Mouse (Mus musculus): ENCODE measurements around the gene D11Wsu47e. TPM values are rescaled to one million over a fixed set of nuclear protein-coding genes. Genes with fewer than 3 reads are reported as not detected.
A peak's percentile ranks its signal among the peaks of the same experiment; 100 is the strongest.

Gene D11Wsu47e
- polyA plus RNA-seq, 1 experiment = 11.7 TPM

DNA sequence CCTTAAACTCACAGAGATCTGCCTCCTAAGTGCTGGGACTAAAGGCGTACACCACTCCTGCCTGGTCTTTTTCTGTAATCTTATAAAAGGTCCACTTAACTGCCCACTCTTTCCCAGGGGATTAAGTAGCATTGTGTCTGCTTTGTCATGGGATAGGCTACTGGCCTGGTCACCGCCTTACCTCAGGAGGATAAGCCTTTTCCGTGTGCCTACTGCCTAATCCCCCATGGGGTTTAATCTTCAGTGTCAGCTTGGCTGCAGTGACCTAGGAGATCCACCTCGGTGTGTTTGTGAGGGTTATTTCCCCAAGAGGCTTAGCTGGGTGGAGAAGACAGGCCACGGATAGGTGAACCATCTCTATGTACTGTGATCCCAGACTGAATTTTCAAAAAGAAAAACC lies 13.4 kb downstream of the D11Wsu47e start:
- Histone ChIP-seq H3K79me3 (ENCODE audit: low read depth) (no peaks in the 10 kb centered on the region), H3ac (ENCODE audit: control insufficient read depth, insufficient read length, low read depth) (no peak overlapping the region), H3K4me3 (ENCODE audit: insufficient read depth, poor library complexity, severe bottlenecking) (no peak overlapping the region), H3K36me3 (ENCODE audit: control insufficient read depth, insufficient read depth) (peaks cover 13% of the 10 kb centered on the region), H3K79me2 (ENCODE audit: control insufficient read depth, insufficient read depth) (no peaks in the 10 kb centered on the region), H3K27me3 (ENCODE audit: control insufficient read depth, insufficient read depth, insufficient read length) (no peaks in the 10 kb centered on the region)
- no peak for TF ChIP-seq FOSL1 (IDR thresholded peaks at IDR 0.05; ENCODE audit: insufficient read depth, low read length, poor library complexity, severe bottlenecking)
- TF ChIP-seq CTCF (IDR thresholded peaks at IDR 0.05; ENCODE audit: control insufficient read depth, insufficient read depth, insufficient read length) = no peak
- no peak for TF ChIP-seq USF1 (IDR thresholded peaks at IDR 0.05; ENCODE audit: low read depth)
- TF ChIP-seq MYOG (IDR thresholded peaks at IDR 0.05; ENCODE audit: control insufficient read depth, extremely low read depth, insufficient read length) = no peak
- no peak for TF ChIP-seq MYOD1 (IDR thresholded peaks at IDR 0.05; ENCODE audit: control insufficient read depth, insufficient read length, low read depth)
- no peak for TF ChIP-seq MAX (IDR thresholded peaks at IDR 0.05)
- TF ChIP-seq CEBPB (IDR thresholded peaks at IDR 0.05; ENCODE audit: low read depth) = no peak

DNA sequence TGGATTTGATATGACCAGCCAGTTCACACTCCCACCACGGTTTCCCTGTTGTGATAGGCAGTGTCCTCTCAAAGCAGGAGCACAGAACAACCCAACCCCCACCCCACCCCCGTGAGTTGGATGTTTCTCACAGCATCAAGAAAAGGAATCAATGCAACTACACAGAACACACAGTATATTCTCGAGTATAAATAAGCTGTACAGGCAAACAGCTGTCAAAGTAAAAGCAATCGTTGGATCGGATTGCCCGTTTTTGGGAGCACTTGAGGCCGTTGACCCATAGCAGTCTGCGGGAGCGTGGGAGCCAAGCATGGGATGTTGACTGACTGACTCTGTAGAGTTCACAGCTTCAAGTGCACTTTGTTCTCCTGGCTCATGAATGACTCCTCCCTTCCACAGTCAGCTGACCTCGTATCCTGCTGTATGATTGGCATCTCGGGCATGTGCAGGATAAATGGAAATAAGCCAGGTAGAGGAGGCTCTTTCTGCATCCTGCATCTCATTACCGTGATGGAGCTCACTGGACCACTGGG lies 13.9 kb downstream of the D11Wsu47e start:
- Histone ChIP-seq H3K36me3 (ENCODE audit: control insufficient read depth, insufficient read depth) (peaks cover 8% of the 10 kb centered on the region), H3ac (ENCODE audit: control insufficient read depth, insufficient read length, low read depth) (no peak overlapping the region), H3K4me3 (ENCODE audit: insufficient read depth, poor library complexity, severe bottlenecking) (no peak overlapping the region), H3K79me2 (ENCODE audit: control insufficient read depth, insufficient read depth) (no peaks in the 10 kb centered on the region), H3K27me3 (ENCODE audit: control insufficient read depth, insufficient read depth, insufficient read length) (no peaks in the 10 kb centered on the region), H3K79me3 (ENCODE audit: low read depth) (no peaks in the 10 kb centered on the region)
- TF ChIP-seq CEBPB (IDR thresholded peaks at IDR 0.05; ENCODE audit: low read depth) (no peak), MYOD1 (IDR thresholded peaks at IDR 0.05; ENCODE audit: control insufficient read depth, insufficient read length, low read depth) (no peak), MYOG (IDR thresholded peaks at IDR 0.05; ENCODE audit: control insufficient read depth, extremely low read depth, insufficient read length) (no peak), USF1 (IDR thresholded peaks at IDR 0.05; ENCODE audit: low read depth) (no peak), FOSL1 (IDR thresholded peaks at IDR 0.05; ENCODE audit: insufficient read depth, low read length, poor library complexity, severe bottlenecking) (no peak), CTCF (IDR thresholded peaks at IDR 0.05; ENCODE audit: control insufficient read depth, insufficient read depth, insufficient read length) (no peak), MAX (IDR thresholded peaks at IDR 0.05) (no peak)

DNA sequence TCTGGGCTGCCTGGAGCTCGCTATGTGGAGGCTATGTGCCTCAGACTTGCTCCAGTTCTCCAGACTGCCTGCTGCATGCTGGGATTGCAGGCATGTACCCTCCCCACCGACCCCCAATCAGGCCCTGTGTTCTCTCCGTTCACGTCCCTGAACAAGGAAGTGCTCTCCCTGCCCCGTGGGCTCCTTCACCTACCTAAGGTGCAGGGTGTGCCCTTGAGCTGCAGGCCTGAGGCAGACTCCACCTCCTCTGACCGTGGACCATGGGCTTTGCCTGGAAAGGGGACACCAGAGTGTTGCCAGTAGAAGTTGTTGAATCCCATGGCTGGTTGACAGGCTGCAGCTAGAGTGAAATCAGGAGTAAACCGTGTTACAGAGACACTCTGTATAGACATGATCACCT lies 15.4 kb downstream of the D11Wsu47e start:
- no peaks in the 10 kb centered on the region for H3K79me2 ChIP-seq (ENCODE audit: control insufficient read depth, insufficient read depth)
- TF ChIP-seq CTCF (IDR thresholded peaks at IDR 0.05; ENCODE audit: control insufficient read depth, insufficient read depth, insufficient read length) = no peak
- no peak for TF ChIP-seq MYOG (IDR thresholded peaks at IDR 0.05; ENCODE audit: control insufficient read depth, extremely low read depth, insufficient read length)
- no peak for TF ChIP-seq FOSL1 (IDR thresholded peaks at IDR 0.05; ENCODE audit: insufficient read depth, low read length, poor library complexity, severe bottlenecking)
- TF ChIP-seq MAX (IDR thresholded peaks at IDR 0.05) = no peak
- TF ChIP-seq MYOD1 (IDR thresholded peaks at IDR 0.05; ENCODE audit: control insufficient read depth, insufficient read length, low read depth) = no peak
- TF ChIP-seq USF1 (IDR thresholded peaks at IDR 0.05; ENCODE audit: low read depth) = no peak
- TF ChIP-seq CEBPB (IDR thresholded peaks at IDR 0.05; ENCODE audit: low read depth) = no peak
- no peak overlapping the region for H3K4me3 ChIP-seq (ENCODE audit: insufficient read depth, poor library complexity, severe bottlenecking)
- no peaks in the 10 kb centered on the region for H3K27me3 ChIP-seq (ENCODE audit: control insufficient read depth, insufficient read depth, insufficient read length)
- H3K36me3 ChIP-seq (ENCODE audit: control insufficient read depth, insufficient read depth) = peaks cover 4% of the 10 kb centered on the region
- no peaks in the 10 kb centered on the region for H3K79me3 ChIP-seq (ENCODE audit: low read depth)
- H3ac ChIP-seq (ENCODE audit: control insufficient read depth, insufficient read length, low read depth) = no peak overlapping the region

DNA sequence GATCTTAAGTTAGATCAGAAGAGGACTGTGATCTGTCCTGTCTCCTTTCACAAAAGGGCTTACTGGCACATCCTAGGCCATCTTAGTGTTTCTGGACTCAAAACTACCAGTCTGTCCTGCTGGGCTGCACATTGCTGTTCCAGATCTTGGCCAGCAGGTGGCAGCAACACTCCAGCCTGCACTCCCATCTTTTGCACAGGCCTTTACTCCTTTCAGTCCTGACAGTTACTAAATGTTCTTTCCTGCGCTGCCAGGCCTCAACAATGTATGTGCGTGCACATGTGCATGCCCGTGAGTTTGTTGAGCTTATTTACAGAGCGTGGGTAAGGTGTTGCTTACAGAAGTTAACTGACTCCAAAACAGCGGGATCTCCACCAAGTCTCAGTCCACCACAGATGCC lies 19.5 kb downstream of the D11Wsu47e start:
- Histone ChIP-seq H3K36me3 (ENCODE audit: control insufficient read depth, insufficient read depth) (no peaks in the 10 kb centered on the region), H3ac (ENCODE audit: control insufficient read depth, insufficient read length, low read depth) (no peak overlapping the region), H3K79me3 (ENCODE audit: low read depth) (no peaks in the 10 kb centered on the region), H3K79me2 (ENCODE audit: control insufficient read depth, insufficient read depth) (no peaks in the 10 kb centered on the region), H3K27me3 (ENCODE audit: control insufficient read depth, insufficient read depth, insufficient read length) (no peaks in the 10 kb centered on the region), H3K4me3 (ENCODE audit: insufficient read depth, poor library complexity, severe bottlenecking) (no peak overlapping the region)
- TF ChIP-seq CTCF (IDR thresholded peaks at IDR 0.05; ENCODE audit: control insufficient read depth, insufficient read depth, insufficient read length) (peak; percentile 97), USF1 (IDR thresholded peaks at IDR 0.05; ENCODE audit: low read depth) (no peak)

DNA sequence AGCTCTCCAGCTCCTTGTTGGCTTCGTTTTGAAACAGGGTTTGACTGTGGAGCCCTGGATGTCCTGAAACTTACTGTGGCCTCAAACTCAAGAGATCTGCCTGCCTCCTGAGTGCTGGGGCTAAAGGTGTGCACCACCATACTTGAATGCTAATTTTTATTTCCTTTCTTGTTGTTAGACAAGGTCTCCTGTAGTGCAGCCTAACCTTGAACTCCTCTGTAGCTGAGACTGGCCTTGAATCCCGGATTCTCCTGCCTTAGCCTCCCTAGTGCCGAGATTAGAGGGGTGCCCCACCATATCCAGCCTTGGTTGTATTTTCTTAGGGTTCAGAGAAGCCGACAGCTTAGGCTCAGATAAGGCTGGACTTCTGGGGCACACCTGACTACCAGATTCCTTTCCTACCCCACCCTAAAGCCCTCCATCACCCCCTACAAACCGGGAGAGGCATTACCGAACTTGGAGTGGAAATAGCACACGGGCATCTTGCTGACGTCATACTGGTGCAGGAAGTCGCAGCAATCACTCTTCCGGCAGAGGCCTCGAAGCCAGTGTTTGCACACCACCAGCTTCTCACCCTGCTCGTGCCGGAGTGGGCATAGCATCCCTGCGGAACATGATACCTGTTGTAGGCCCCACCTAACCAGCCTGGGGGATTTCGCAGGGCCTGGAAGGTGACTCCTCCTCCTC lies 21.9 kb downstream of the D11Wsu47e start:
- H3K79me3 ChIP-seq (ENCODE audit: low read depth) = no peaks in the 10 kb centered on the region
- no peaks in the 10 kb centered on the region for H3K79me2 ChIP-seq (ENCODE audit: control insufficient read depth, insufficient read depth)
- H3K36me3 ChIP-seq (ENCODE audit: control insufficient read depth, insufficient read depth) = no peaks in the 10 kb centered on the region
- TF ChIP-seq MYOG (IDR thresholded peaks at IDR 0.05; ENCODE audit: control insufficient read depth, extremely low read depth, insufficient read length) (no peak), USF1 (IDR thresholded peaks at IDR 0.05; ENCODE audit: low read depth) (no peak), MYOD1 (IDR thresholded peaks at IDR 0.05; ENCODE audit: control insufficient read depth, insufficient read length, low read depth) (no peak), CEBPB (IDR thresholded peaks at IDR 0.05; ENCODE audit: low read depth) (no peak), MAX (IDR thresholded peaks at IDR 0.05) (no peak), CTCF (IDR thresholded peaks at IDR 0.05; ENCODE audit: control insufficient read depth, insufficient read depth, insufficient read length) (no peak), FOSL1 (IDR thresholded peaks at IDR 0.05; ENCODE audit: insufficient read depth, low read length, poor library complexity, severe bottlenecking) (no peak)
- no peaks in the 10 kb centered on the region for H3K27me3 ChIP-seq (ENCODE audit: control insufficient read depth, insufficient read depth, insufficient read length)
- H3ac ChIP-seq (ENCODE audit: control insufficient read depth, insufficient read length, low read depth) = no peak overlapping the region
- no peak overlapping the region for H3K4me3 ChIP-seq (ENCODE audit: insufficient read depth, poor library complexity, severe bottlenecking)

Measured in C2C12 (cell line).